Mouse (Mus musculus) urinary bladder, postnatal 36 days (tissue): ENCODE data around the gene Prm3.
A peak's percentile ranks its signal among the peaks of the same experiment; 100 is the strongest.
"Not testable (repeated sequence)": the region's sequence is repeated elsewhere in the genome, so short reads cannot be mapped to it uniquely, and the experiment has no call there.

ENCODE experiments used
- DNase-seq, 2 experiments: peaks; one replicate each; pipeline ENCODE4 v3.0.0; 2022; ENCODE audit warnings: low spot score in 2 of 2, mixed read lengths in 1 of 2

Prm3 gene

DNA sequence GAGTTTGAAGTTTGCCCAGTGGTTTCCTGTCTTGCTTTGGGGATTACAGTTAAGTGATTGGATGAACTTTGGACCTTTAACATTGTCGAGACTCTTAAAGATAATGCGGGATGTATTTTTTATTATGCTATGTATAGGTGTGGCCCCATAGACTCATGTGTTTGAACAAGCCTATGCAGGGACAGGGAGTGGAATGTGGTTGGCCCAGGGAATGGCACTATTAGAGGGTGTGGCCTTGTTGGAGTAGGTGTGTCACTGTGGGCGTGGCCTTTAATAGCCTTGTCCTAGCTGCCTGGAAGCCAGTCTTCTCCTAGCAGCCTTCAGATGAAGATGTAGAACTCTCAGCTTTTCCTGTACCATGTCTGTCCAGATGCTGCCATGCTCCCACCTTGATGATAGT is 11.7 kb upstream of the Prm3 start:
- not testable (repeated sequence) for DNase-seq

DNA sequence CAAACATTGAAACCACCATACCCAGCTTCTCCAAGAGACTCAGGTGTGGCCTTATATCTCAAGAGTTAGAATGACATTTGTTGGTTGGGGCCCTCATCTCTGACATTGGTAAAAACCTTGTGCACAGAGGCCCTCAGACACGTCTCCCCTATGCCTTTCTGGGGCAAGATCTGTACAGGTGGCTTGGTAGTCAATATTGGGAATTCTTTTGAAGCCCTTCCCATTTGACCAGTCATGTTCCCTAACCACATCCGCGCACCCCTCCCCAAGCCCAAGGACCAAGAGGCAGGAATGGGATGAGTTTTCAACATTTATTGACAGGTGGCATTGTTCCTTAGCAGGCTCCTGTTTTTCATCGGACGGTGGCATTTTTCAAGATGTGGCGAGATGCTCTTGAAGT is 5.3 kb upstream of the Prm3 start, which contains the start of gene Prm2:
Gene Prm2 (minus strand): TSS at position 101 of the 400 bp plus-strand sequence.
- DNase-seq: no peak

DNA sequence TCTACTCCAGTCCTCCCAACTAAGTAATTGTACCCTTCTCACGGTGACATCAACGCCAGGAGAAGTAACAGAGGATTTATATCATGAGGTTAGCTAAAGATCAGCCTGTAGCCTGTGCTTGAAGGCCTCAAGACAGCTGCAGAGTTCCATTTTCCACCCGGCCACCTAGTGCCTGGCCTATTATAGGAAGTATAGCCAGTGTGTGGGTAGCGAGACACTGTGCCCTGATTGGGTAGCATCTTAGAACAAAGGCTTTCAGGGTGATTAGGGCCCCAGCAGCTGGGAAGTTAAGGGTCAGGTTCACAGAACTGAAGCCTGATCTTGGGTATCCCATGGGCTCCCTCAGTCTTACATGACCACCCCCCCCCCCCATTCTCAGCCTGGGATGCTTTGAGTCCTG is 1.8 kb downstream of the Prm3 start:
- no peak for DNase-seq

DNA sequence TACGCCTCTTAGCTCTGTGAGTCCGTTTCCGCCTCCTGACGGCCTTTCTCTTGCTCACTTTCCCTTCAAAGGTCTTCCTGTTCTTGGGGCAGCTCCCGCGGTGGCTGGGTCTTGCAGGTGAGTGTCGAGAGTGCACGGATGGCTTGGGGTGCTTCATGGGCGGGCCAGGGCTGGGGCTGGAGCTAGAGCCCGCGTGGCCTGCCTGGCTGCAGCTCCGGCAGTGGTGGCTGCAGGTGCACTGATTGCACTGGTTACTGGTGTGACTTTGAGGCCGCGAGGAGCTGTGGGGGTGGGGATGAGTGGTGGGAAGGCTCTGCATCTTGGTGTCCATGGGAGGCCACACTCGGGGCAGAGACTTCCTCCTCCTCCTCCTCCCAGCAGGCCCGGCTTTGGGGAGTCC is 2.4 kb downstream of the Prm3 start, which contains the start of gene Tnp2:
Gene Tnp2 (minus strand): TSS at position 390 of the 400 bp plus-strand sequence.
- no peak for DNase-seq

DNA sequence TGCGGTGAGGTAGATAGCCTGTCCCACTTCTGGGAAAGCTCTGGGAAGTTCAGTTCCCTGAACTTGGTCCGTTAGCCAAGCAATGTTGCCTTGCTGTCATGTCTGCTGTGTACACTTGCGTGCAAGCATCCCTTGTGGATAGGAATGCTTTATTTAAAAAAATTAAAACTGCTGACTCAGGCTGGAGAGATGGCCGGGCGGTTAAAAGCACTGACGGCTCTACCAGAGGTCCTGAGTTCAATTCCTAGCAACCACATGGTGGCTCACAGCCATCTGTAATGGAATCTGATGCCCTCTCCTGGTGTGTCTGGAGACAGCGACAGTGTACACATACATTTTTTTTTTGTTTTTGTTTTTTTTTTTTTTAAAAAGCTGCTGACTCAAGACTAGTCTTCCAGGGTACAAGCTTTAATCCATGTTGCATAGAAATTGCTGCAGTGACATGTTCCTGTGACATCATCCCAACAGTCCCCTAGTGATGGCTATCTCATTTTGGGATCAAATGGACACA is 3.1 kb downstream of the Prm3 start:
- no peak for DNase-seq

DNA sequence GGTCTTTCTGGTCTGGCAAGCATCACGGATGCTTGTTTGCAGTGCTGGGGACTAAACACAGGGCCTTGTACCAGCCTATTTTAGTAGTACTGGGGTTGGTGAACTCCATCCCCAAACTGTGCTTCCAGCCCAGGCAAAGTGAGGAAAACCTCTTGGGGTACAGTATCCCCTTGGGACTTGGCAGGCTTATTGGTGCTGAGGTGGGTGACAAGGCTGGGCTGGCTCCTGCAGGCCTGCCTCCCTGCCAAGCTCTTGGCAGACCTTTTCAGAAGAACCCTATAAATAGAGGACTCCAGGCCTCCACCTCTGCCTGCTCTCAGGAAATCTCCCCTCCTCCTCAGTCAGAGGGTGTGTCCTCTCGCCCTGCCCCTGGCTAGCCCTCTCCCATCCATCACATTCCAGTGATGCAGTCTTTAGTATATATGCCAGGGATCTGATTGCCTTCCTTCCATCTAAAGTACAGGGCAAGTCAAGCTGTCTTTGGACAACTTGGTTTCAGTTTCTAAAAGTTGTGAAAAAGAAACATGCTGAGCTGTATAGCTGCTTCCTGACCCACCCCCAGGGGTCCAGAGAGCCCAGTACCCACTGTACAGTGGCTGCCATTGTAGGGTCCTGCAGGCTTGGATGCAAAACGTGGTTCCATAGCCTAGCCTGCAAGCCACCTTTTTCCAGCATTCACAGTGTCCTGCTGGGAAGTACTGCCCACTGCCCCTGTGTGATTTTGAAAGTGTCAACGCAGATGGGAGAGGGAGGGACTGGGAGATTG is 3.7 kb downstream of the Prm3 start:
- DNase-seq: no peak

DNA sequence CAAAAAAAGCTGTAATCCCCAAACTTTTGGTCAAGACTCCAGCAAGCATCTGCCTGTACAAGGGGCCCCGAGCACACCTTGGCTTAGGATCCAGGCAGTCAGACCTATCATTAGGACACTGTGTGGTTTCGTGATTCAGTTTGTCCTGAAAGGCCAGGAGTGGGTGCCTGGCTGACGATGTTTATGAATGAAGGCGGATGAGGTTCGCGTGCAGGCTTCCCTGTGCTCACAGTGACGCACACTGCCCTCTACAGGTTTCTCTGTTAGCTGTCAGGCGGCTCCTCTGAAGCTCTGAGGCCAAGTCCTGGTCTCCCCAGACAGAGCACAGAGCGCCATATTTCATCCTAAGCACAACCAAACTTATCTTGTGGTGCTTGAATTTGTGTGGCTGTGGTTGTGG is 4.4 kb downstream of the Prm3 start:
- peak; percentile 69 to 81 for DNase-seq

DNA sequence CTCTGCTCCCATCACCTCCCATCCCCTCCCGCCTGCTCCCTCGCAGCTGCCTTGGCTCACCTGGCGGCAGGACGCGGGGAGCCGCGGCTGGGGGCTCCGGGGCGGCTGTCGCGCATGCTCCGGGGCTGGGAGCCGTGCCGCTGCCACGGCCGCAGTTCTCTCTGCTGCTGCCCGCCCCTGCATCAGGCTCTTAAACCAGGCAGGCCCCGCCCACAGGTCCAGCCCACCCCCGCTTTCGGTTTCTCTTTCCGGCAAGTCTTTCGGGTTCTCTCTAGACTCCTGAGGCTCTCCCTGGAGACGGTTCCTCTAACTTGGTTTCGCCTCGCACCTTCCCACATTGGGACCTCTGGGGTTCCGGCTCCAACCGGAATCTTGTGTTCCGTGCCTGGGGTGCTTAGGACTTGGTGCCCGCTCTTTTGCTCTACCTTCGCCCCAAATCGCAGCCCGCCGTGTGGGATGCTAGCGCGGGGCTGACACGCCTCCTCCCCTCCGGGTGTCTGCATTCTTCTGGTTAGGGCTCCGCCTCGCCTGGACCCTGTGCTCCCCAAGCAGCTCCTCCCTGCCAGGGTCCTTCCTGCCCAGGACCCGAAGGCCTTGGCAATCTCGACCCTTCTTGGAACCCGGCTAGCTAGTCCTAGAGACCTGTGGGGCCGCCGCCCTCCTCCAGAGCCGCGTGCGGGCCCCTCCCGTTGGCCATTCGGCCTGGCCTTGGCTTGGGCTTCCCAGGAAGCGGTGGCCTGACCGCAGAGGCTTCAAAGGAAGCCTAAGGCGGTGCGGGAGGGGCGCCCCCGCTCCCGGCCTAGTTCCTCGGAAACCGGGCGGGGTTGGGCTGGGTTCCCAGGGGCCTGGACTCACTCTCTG is 5.1 kb downstream of the Prm3 start, which contains the start of gene Socs1:
Gene Socs1 (minus strand): TSS at position 166 of the 861 bp plus-strand sequence.
- DNase-seq: peak; percentile 78 to 89

DNA sequence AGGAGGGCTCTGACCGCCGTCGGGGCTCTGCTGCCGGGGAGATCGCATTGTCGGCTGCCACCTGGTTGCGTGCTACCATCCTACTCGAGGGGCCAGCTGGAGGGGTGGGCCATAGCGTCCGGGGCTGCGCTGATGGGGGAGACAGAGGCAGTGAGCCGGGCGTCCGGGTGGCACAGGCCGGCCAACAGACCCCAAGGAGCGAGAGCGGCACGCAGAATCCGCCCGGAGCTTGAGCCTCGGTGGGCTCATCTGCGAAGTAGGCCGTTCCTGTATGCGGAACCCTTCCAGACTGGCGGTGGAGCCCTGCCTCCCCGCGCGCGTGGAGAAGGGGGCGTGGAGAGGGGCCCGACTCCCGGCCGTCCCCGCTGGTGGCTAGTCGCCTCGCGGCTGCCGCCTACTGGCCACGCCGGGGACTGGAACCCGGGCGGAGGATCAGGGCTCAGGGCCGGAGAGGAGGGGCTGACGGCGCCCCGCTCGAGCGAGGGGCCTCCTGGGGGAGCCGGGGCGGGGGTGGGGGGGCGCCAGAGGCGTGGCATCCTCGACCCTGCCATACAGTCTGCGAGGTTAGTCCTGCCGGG is 5.8 kb downstream of the Prm3 start:
- peak; percentile 87 to 91 for DNase-seq

DNA sequence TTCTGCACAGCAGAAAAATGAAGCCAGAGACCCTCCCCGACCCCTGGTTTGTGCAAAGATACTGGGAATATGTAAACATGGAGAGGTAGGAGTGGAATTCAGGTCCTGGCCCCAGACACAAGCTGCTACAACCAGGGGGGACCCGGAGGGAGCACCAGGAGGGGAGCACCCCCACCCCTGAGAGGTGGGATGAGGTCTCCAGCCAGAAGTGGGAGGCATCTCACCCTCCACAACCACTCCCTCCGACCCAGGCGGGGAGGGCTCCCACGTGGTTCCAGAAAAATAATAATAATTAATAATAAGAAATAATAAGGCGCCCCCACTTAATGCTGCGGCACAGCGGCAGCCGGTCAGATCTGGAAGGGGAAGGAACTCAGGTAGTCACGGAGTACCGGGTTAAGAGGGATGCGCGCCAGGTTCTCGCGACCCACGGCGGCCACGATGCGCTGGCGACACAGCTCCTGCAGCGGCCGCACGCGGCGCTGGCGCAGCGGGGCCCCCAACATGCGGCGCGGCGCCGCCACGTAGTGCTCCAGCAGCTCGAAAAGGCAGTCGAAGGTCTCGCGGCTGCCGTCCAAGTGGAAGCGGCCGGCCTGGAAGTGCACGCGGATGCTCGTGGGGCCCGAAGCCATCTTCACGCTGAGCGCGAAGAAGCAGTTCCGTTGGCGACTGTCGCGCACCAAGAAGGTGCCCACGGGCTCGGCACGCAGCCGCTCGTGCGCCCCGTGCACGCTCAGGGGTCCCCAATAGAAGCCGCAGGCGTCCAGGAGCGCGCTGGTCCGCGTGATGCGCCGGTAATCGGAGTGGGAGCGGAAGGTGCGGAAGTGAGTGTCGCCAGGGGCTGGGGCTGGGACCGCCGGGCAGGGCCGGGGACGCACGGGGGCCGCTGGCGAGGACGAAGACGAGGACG is 6.6 kb downstream of the Prm3 start:
- peak in 1 of 2 experiments; percentile 39 for DNase-seq

DNA sequence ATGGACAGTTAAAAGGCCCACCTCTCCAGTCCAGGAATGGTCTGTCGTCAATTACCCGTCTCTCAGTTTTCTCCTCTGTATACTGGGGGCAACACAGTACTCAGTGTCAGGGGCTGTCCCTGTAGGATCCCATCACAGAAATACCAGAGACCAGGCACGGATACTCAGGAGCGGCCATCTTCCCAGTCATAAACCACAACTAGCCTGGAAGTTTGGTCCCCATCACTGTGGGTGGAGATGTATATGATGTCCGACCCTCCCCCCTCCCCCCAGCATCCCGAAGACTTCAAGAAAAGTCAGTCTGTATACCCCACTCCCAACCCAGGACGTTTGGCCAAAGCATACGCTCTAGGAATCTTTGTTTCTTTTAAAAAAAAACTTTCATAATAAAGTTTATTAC is 7.3 kb downstream of the Prm3 start:
- DNase-seq: no peak

DNA sequence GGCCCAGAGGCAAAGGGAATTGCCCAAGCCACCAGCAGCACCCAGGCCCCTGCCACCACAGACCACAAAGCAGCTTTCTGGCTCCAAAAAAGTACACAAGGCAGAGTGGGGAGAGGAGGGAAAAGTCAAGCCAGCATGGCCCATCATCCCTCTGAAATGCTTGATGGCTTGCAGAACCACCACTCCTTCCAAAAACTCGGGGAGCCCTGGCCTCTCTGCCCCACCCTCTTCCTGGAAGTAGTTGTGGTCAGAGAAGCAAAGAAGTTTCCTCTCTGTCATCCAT is 7.6 kb downstream of the Prm3 start:
- DNase-seq: no peak

DNA sequence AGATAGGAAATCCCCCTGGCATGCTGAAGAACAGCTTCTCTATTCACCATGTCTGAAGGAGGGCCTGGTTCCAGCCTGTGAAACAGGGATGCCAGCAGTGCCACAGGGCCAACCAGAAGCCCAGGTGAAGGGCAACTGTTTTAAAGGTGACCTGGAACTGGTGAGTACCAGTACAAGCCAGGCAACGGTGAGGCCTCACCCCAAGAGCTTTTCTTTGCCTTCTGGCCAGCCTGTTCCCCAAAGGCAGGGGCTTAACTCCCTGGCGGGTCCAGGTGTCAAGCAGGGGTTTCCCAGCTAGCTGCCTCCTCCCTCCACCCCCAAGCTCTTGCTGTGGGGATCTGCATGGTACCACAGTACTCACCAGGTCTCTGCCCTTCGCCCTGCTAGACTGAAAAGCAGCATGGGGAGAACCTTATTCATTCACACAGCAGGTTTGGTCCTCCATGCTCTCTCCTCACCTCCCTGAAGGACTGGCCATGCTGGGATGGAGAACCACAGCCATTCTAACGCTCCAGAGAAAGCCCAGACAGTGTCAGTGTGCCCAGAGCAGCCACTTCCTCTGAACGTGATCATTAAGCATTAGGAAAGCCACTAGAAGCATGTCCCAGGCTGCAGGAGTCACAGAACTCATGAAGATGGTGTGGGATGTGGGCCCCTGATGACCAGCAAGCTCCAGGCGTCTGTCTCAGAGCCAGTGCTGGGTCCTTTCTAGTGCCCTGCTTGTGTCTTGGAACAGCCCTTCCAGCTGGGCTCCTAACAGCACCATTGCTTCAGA is 8.2 kb downstream of the Prm3 start:
- no peak for DNase-seq

DNA sequence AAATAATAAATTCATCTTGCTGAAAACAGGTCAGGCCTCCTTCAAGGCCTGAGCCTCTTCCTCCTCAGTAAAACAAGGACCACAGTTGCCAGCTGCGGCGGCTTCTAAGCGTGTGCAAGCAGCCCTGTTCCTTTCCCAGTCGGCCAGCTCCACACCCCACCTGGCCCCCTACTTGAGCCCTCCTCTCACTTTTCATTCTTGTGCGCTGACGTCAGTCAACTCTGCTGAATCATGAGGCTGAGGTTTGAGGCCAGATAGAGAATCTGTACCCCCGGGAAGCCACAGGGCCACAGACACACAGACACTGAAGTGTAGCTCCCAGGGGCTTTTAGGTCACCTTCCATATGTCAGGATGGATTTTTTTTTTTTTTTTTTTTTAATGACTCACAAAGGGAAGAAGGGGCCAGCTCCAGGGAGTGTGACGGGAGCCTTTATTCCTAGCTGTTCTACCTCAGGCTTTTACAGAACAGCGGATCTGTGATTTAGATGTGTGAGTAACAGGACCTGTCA is 8.8 kb downstream of the Prm3 start:
- no peak for DNase-seq

DNA sequence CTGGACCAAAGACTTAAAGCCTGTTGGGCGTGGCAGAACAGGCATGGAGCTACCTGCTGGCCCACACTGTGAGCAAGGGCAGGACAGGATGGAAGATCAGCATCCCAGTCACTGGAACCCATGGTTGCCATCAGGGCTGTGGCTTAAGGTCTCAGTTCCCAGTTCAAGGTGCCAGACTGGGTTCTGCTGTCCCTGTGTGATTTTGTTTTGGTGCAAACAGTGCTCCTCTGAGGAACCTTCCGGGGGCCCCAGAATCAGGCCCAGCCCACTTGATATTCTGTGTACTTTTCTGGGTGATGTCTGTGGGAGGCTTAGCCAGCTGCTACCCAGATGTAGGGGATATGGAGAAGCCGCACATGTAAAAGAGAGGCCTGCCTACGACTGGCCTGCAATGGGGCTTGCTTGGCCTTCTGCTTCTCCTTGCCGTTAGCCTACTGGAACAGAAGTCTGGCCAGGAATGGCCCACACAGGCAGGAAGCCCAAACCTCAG is 10.0 kb downstream of the Prm3 start:
- DNase-seq: no peak

DNA sequence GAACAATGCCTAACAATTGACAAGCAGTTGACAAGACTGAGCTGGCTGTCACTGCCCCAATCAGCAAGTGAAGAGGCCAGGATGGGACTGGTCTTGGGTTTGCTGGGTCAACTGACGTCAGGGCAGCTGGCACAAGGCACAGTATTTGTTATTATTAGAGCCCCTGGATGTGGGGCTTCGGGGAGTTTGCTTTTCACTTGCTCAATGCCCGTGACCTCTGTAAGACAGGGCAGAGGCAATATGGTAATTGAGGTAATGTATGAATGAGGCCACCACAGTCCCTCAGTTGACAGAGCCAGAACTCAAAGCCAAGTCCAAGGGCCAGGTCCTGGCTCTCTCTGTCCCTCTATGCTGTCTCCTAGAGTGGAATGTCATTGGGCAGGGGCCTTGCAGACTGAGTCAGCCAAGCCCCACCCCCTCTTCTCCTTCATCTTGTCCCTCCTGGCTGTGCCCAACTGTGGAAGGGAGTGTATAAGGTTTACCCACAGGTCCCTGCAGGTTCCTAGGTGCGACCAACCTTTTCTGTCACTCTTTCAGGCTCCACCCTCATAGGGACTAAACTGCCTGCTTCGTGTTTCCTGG is 13.0 kb downstream of the Prm3 start:
- DNase-seq: no peak

DNA sequence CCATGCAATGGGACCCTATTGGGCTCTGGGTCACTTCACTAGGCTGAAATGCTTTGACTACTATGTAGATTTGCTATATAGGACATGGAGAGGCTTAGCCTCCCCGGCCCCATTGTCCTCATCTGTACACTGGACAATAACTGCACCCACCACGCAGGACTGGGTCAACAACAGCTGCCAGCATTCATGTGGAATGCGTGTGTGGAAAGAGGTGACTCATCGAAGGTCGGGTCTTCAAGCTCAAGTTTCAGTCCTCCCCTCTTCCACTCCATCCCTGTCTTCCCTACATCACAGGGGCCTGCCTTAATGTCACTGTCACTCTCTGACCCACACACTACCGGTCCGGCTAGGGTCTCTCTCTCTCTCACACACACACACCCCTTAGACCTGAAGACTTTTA is 14.4 kb downstream of the Prm3 start:
- no peak for DNase-seq

DNA sequence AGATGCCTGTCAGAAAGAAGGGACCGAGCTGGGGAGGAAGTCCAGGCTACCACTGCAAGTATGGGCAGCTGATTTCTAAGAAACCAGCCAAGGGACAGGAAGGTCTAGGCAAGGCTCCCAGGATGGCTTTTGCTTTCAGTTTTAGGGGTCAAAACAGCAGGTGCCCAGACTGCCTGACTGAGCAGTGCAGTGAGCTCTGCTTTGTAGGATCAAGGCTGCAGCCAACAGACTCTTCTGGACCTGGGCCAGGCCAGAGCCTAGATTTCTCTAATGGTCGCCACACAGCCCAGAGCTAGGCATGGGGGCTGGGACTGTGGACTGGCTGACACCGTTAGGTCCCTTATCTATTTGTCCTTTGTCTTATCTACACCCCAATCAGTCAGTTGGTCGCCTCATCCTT is 16.0 kb downstream of the Prm3 start:
- DNase-seq: no peak

DNA sequence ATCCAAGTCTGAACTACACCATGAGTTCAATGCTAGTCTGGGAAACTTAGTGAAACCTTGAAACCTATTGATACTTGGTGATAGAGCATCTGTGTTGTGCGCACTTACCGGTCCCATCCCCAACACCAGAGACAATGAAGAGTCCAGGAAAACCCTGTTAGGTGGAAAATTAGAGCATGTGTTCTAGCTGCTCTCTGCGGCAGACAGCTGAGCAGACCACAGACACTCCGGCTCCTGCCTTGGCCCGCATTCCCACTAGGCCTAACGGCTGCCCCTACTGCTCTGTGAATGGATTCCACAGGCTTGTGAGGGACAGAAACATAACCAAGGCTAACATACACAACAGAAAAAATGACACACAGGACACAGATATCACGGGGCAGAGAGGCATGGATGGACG is 17.2 kb downstream of the Prm3 start:
- DNase-seq: no peak
